Mouse (Mus musculus) urinary bladder, postnatal 14 days (tissue): ENCODE data around the gene Wdr4.
"Not testable (repeated sequence)": the region's sequence is repeated elsewhere in the genome, so short reads cannot be mapped to it uniquely, and the experiment has no call there.

Experiments used
- DNase-seq: peaks from one replicate; pipeline ENCODE4 v3.0.0; 2021; ENCODE audit warnings: low spot score

Gene Wdr4

GRCm38 (mm10) chr17:31519946-31520838 is at the start of gene Wdr4, which contains the start of gene Ndufv3:
Wdr4 (minus strand) TSS chr17:31519980.
Ndufv3 (plus strand) TSS chr17:31520115.
- peak; percentile 100 for DNase-seq

GRCm38 (mm10) chr17:31566276-31566675 is 46.5 kb upstream of the Wdr4 start:
- DNase-seq: no peak

- peak; percentile 60 for DNase-seq
These were observed 45.6 kb upstream of the Wdr4 start for GRCm38 (mm10) chr17:31565141-31566056.

GRCm38 (mm10) chr17:31564858-31565140 is 45.0 kb upstream of the Wdr4 start:
- no peak for DNase-seq

- DNase-seq: peak; percentile 99
These were observed 44.5 kb upstream of the Wdr4 start, which contains the start of gene Pknox1 for GRCm38 (mm10) chr17:31564015-31564857. Pknox1 (plus strand) TSS chr17:31564734.

- peak; percentile 21 for DNase-seq
These were observed 43.8 kb upstream of the Wdr4 start for GRCm38 (mm10) chr17:31563632-31564014.

- no peak for DNase-seq
These were observed 39.4 kb upstream of the Wdr4 start for GRCm38 (mm10) chr17:31559021-31559789.

- DNase-seq: no peak
These were observed 38.3 kb upstream of the Wdr4 start for GRCm38 (mm10) chr17:31557947-31558542.

GRCm38 (mm10) chr17:31557124-31557880 is 37.5 kb upstream of the Wdr4 start:
- DNase-seq: no peak

GRCm38 (mm10) chr17:31556253-31556652 is 36.5 kb upstream of the Wdr4 start:
- no peak for DNase-seq

GRCm38 (mm10) chr17:31552601-31553000 is 32.8 kb upstream of the Wdr4 start:
- not testable (repeated sequence) for DNase-seq

GRCm38 (mm10) chr17:31549389-31549788 is 29.6 kb upstream of the Wdr4 start:
- no peak for DNase-seq

- DNase-seq: no peak
These were observed 28.2 kb upstream of the Wdr4 start for GRCm38 (mm10) chr17:31547974-31548373.

GRCm38 (mm10) chr17:31546444-31547196 is 26.8 kb upstream of the Wdr4 start:
- DNase-seq: no peak

- no peak for DNase-seq
These were observed 23.8 kb upstream of the Wdr4 start for GRCm38 (mm10) chr17:31543574-31543973.

- DNase-seq: no peak
These were observed 21.7 kb upstream of the Wdr4 start for GRCm38 (mm10) chr17:31541460-31541831.

GRCm38 (mm10) chr17:31540809-31541459 is 21.2 kb upstream of the Wdr4 start:
- no peak for DNase-seq

- DNase-seq: no peak
These were observed 20.3 kb upstream of the Wdr4 start for GRCm38 (mm10) chr17:31540101-31540500.
